Mouse (Mus musculus): Measurements from ENCODE around the gene Triap1. TPM values are rescaled to one million over a fixed set of nuclear protein-coding genes. Genes with fewer than 3 reads are reported as not detected.
"Not testable (repeated sequence)": the region's sequence is repeated elsewhere in the genome, so short reads cannot be mapped to it uniquely, and the experiment has no call there.

The Triap1 gene
- polyA plus RNA-seq, 1 experiment from 2014 or later = 50.1 TPM

DNA sequence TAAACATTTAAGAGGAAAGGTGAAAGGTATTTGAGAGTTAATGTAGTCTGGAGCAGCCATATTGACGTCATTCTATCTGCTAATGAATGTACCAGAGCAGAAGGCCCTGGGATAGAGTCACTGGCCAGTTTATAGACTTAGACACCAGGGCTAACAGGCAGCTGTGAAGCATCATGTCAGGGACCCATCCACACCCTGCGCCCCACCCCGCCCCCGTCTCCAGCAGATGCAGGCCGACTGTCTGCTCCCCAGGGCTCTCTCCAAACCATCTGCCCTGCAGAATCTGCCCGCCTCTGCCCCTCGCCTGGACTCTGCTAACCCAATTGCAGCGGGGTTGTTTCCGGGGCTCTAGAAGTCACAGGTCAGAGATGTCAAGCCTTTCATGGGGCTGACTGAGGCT, 30.7 kb downstream of the Triap1 start:
- no peaks in the 10 kb centered on the region for H3K9me3 ChIP-seq (ENCODE audit: control insufficient read depth, low read length)
- no peaks in the 10 kb centered on the region for H3K36me3 ChIP-seq (ENCODE audit: control insufficient read depth, insufficient read depth, low read length)
- H3K4me1 ChIP-seq (ENCODE audit: control insufficient read depth, insufficient read depth, low read length) = peaks cover 12% of the 10 kb centered on the region; the same call in 1 of the 2 replicates
- H3K9ac ChIP-seq (replicated peaks; ENCODE audit: low read length) = no peak overlapping the region
- no peaks in the 10 kb centered on the region for H3K27me3 ChIP-seq (ENCODE audit: control insufficient read depth, insufficient read depth, low read length)
- H3K27ac ChIP-seq (replicated peaks; ENCODE audit: low read depth, low read length) = 0 out of 2 replicates have a peak overlapping the region, but pooled peaks have one; percentile 26
- 34% methylated on average over 9 of the region's 9 CpGs for WGBS
- no peak for ATAC-seq (ENCODE audit: low FRiP score, low TSS enrichment)
- no peak overlapping the region for H3K4me3 ChIP-seq (replicated peaks; ENCODE audit: low read depth, low read length)
- H3K4me2 ChIP-seq (ENCODE audit: low read length) = no peak overlapping the region
- DNase-seq = no peak

DNA sequence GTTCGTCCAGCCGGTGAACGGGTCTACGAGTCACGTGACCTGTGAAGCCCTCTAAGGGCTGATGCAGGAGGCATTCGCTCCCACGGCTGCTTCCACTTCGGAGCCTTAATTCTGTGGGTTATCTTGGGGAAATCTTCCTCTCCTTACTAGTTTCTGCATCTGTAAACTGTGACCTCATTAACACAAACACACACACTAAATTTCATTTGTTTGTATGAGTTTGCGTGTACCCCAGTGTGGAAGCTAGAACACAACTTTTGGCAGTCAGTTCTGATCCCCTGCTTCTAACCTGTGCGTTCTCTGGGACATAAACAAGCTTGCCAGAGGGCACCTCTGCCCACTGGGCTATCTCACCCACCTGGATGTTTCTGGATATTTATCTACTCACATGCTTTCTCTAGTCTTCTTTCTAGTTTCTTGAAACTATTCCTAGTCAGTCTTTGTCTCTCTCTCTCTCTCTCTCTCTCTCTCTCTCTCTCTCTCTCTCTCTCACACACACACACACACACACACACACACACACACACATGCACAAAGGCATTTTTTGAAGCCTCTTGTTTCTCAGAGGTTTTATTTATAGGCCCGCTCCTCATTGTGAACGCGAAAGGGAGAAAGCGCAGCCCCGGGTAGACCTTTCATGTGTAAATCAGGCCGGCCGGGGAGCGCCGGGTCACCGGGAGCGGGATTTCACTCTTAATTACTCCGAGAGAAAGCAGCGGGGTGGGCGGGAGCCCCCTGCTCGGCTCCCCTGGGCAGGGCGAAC, 32.6 kb downstream of the Triap1 start:
- 6% methylated on average over 26 of the region's 26 CpGs for WGBS
- peak overlapping the region; percentile 24 for H3K4me3 ChIP-seq (replicated peaks; ENCODE audit: low read depth, low read length)
- peak overlapping the region; percentile 75 for H3K27ac ChIP-seq (replicated peaks; ENCODE audit: low read depth, low read length)
- ATAC-seq (ENCODE audit: low FRiP score, low TSS enrichment) = peak; percentile 89
- H3K4me1 ChIP-seq (ENCODE audit: control insufficient read depth, insufficient read depth, low read length) = peaks cover 12% of the 10 kb centered on the region; the same call in 1 of the 2 replicates
- peak; percentile 89 for DNase-seq
- H3K4me2 ChIP-seq (ENCODE audit: low read length) = peak overlapping the region; percentile 60
- H3K9ac ChIP-seq (replicated peaks; ENCODE audit: low read length) = peak overlapping the region; percentile 28; the same call in 1 of the 2 replicates
- no peaks in the 10 kb centered on the region for H3K9me3 ChIP-seq (ENCODE audit: control insufficient read depth, low read length)
- no peaks in the 10 kb centered on the region for H3K36me3 ChIP-seq (ENCODE audit: control insufficient read depth, insufficient read depth, low read length)
- no peaks in the 10 kb centered on the region for H3K27me3 ChIP-seq (ENCODE audit: control insufficient read depth, insufficient read depth, low read length)

DNA sequence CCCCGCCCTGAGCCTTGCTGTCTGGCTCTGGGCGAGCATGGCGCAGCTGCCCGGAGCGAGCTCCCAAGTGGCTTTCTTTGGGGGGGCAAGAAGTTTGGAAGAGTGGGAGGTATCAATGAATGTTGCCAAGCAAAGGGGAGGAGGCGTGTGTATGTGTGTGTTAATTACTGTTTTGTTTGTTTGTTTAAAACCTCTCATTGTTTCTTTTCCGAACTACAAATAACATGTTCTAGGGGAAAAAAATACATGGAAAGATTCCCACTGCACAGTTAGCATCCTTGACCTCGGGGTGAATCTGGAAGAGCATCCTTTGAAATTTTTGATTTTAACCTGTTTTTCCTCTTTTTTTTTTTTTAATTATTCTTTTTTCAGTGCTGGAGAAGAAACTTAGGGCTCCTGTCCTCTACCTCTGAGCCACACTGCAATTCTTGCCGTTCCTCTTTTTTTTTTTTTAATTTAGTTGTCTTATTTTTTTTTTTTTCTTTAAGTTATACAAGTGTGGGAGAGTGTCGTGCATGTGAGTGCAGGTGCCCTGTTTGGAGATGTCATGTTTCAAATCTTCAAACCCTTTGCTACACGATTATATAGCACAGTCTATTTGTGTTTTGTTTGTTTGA, 33.3 kb downstream of the Triap1 start:
- Histone ChIP-seq H3K27ac (replicated peaks; ENCODE audit: low read depth, low read length) (peak overlapping the region; percentile 75), H3K9me3 (ENCODE audit: control insufficient read depth, low read length) (no peaks in the 10 kb centered on the region), H3K36me3 (ENCODE audit: control insufficient read depth, insufficient read depth, low read length) (no peaks in the 10 kb centered on the region), H3K4me2 (ENCODE audit: low read length) (peak overlapping the region; percentile 60), H3K27me3 (ENCODE audit: control insufficient read depth, insufficient read depth, low read length) (no peaks in the 10 kb centered on the region), H3K4me3 (replicated peaks; ENCODE audit: low read depth, low read length) (peak overlapping the region; percentile 24), H3K9ac (replicated peaks; ENCODE audit: low read length) (peak overlapping the region; percentile 28; the same call in 1 of the 2 replicates), H3K4me1 (ENCODE audit: control insufficient read depth, insufficient read depth, low read length) (peaks cover 12% of the 10 kb centered on the region; the same call in 1 of the 2 replicates)
- ATAC-seq (ENCODE audit: low FRiP score, low TSS enrichment) = no peak
- 3% methylated on average over 11 of the region's 11 CpGs for WGBS
- no peak for DNase-seq

DNA sequence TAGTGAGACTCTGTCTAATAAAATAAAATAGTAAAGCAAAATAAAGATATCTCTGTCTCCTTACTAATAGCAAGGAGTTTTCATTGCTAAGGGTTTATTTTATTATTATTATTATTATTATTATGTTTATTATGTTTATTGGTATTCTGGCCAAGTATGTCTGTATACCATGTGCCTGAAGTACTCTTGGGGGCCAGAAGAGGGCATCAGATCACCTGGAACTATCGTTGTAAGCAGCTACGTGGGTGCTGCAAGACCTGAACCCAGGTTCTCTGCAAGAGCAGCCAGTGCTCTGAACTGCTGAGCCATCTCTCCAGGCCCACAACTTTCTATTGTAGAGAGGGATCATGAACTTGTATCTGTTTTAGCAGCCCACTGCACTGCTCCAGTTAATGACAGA, 34.4 kb downstream of the Triap1 start:
- H3K36me3 ChIP-seq (ENCODE audit: control insufficient read depth, insufficient read depth, low read length) = no peaks in the 10 kb centered on the region
- 87% methylated on average over 2 of the region's 2 CpGs for WGBS

DNA sequence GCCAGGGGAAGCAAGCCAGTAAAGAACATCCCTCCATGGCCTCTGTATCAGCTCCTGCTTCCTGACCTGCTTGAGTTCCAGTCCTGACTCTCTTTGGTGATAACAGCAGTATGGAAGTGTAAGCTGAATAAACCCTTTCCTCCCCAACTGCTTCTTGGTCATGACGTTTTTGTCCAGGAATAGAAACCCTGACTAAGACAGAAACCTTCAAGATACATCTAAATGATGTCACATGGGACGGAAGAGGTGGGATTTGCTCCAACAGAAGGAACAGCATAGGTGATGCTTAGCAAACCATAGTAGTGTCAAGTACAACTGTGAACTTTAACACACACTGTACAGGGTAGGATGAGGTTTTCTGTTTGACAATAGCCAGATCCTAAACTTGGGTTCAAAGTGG, 37.9 kb downstream of the Triap1 start:
- 89% methylated on average over 2 of the region's 2 CpGs for WGBS

More for the DNA sequence above, 34.4 kb downstream of the Triap1 start:
- H3K4me3 ChIP-seq (replicated peaks; ENCODE audit: low read depth, low read length) = no peak overlapping the region
- no peaks in the 10 kb centered on the region for H3K9me3 ChIP-seq (ENCODE audit: control insufficient read depth, low read length)
- H3K4me2 ChIP-seq (ENCODE audit: low read length) = no peak overlapping the region
- H3K4me1 ChIP-seq (ENCODE audit: control insufficient read depth, insufficient read depth, low read length) = peaks cover 12% of the 10 kb centered on the region; the same call in 1 of the 2 replicates
- 0 out of 2 replicates have a peak overlapping the region, but pooled peaks have one; percentile 14 for H3K27ac ChIP-seq (replicated peaks; ENCODE audit: low read depth, low read length)
- ATAC-seq (ENCODE audit: low FRiP score, low TSS enrichment) (no peak), DNase-seq (no peak)
- no peak overlapping the region for H3K9ac ChIP-seq (replicated peaks; ENCODE audit: low read length)
- H3K27me3 ChIP-seq (ENCODE audit: control insufficient read depth, insufficient read depth, low read length) = no peaks in the 10 kb centered on the region

DNA sequence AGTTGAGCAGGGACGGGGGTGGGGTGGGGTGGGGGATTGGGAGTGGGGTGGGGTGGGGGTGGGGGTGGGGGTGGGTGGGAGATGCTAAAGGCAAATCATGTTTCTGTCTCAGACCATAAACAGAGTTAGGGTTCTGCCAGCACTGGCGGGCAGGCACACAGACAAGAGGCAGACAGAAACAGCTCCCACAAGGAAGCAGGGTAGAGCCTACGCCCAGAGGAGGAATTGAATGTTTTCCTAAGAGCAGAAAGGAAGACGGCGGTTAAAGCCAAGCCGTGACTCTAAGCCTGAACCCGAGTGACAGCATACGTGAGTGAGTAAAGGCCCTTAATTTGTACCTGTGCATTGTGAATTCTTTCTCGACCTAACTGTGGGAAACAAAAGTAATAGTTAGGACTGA, 50.9 kb downstream of the Triap1 start:
- 0 out of 2 replicates have a peak overlapping the region, but pooled peaks have one; percentile 13 for H3K27ac ChIP-seq (replicated peaks; ENCODE audit: low read depth, low read length)
- 24% methylated on average over 9 of the region's 9 CpGs for WGBS
- no peak for DNase-seq

More for the DNA sequence above, 37.9 kb downstream of the Triap1 start:
- H3K27ac ChIP-seq (replicated peaks; ENCODE audit: low read depth, low read length); H3K9ac ChIP-seq (replicated peaks; ENCODE audit: low read length); H3K36me3 ChIP-seq (ENCODE audit: control insufficient read depth, insufficient read depth, low read length); H3K4me2 ChIP-seq (ENCODE audit: low read length); DNase-seq; ATAC-seq (ENCODE audit: low FRiP score, low TSS enrichment); H3K4me1 ChIP-seq (ENCODE audit: control insufficient read depth, insufficient read depth, low read length); H3K4me3 ChIP-seq (replicated peaks; ENCODE audit: low read depth, low read length); H3K27me3 ChIP-seq (ENCODE audit: control insufficient read depth, insufficient read depth, low read length); H3K9me3 ChIP-seq (ENCODE audit: control insufficient read depth, low read length): not testable (repeated sequence)

DNA sequence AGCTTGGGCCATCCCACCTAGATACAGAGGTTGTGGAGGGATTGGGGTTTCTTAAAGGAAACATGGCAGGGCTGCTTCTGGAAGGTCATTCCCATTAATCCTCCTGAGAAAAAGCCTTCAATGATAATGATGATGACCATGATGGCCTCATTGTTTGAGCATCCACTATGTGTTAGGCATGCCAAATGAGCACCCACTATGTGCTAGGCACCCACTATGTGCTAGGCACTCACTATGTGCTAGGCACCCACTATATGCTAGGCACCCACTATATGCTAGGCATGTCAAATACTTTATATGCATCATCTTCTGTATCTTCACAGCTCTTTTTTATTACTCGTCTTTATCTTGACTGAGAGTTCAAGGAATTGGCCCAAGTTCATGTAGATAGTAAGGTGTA, 51.9 kb downstream of the Triap1 start:
- Histone ChIP-seq H3K9me3 (ENCODE audit: control insufficient read depth, low read length) (no peaks in the 10 kb centered on the region), H3K4me2 (ENCODE audit: low read length) (no peak overlapping the region), H3K36me3 (ENCODE audit: control insufficient read depth, insufficient read depth, low read length) (no peaks in the 10 kb centered on the region), H3K9ac (replicated peaks; ENCODE audit: low read length) (no peak overlapping the region), H3K27ac (replicated peaks; ENCODE audit: low read depth, low read length) (no peak overlapping the region), H3K27me3 (ENCODE audit: control insufficient read depth, insufficient read depth, low read length) (no peaks in the 10 kb centered on the region), H3K4me3 (replicated peaks; ENCODE audit: low read depth, low read length) (no peak overlapping the region), H3K4me1 (ENCODE audit: control insufficient read depth, insufficient read depth, low read length) (peaks cover 8% of the 10 kb centered on the region)
- ATAC-seq (ENCODE audit: low FRiP score, low TSS enrichment) = no peak
- DNase-seq = no peak
- 95% methylated on average over 1 of the region's 1 CpGs for WGBS

More for the DNA sequence above, 50.9 kb downstream of the Triap1 start:
- H3K4me2 ChIP-seq (ENCODE audit: low read length) = no peak overlapping the region
- H3K9ac ChIP-seq (replicated peaks; ENCODE audit: low read length) = no peak overlapping the region
- H3K4me3 ChIP-seq (replicated peaks; ENCODE audit: low read depth, low read length) = no peak overlapping the region
- no peaks in the 10 kb centered on the region for H3K9me3 ChIP-seq (ENCODE audit: control insufficient read depth, low read length)
- no peaks in the 10 kb centered on the region for H3K36me3 ChIP-seq (ENCODE audit: control insufficient read depth, insufficient read depth, low read length)
- H3K4me1 ChIP-seq (ENCODE audit: control insufficient read depth, insufficient read depth, low read length) = peaks cover 6% of the 10 kb centered on the region
- H3K27me3 ChIP-seq (ENCODE audit: control insufficient read depth, insufficient read depth, low read length) = no peaks in the 10 kb centered on the region
- ATAC-seq (ENCODE audit: low FRiP score, low TSS enrichment) = no peak

All from midbrain, embryonic 14.5 days (tissue).